Mouse (Mus musculus): ENCODE measurements around the gene Slc4a4.

DNA sequence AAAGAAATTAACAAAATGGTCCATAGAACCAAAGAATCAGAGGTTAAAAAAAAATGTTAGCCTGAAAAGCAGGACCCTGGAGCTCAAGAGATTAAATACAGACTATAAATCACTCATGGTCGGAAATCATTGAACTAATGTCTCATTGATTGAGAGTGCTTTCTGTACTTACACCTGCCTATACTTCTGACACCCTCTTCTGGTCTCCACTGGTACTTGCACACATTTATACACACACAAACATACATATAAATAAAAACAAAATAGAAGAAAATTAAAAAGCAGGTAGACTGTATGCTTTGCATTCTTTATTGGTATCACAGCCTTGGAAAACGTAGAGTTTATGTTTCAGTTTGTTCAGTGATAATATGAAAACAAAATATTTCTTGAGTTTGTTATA lies 341.3 kb downstream of the Slc4a4 start:
- no peak for TF ChIP-seq CTCF (IDR thresholded peaks at IDR 0.05; ENCODE audit: insufficient read depth, low read depth, low read length)
- TF ChIP-seq POLR2A (IDR thresholded peaks at IDR 0.05; ENCODE audit: insufficient read depth, low read depth, low read length) = no peak

All from olfactory bulb, adult 2 months (tissue).